Mouse (Mus musculus) 3134 (cell line): ENCODE data around the gene Ubtd2.

Source experiments
- DNase-seq: peaks from one replicate; pipeline ENCODE4 v3.0.0-alpha.2; 2011; ENCODE audit warnings: low spot score; ENCODE audit not compliant: insufficient read length; ENCODE audit errors: extremely low read depth

The Ubtd2 gene

DNA sequence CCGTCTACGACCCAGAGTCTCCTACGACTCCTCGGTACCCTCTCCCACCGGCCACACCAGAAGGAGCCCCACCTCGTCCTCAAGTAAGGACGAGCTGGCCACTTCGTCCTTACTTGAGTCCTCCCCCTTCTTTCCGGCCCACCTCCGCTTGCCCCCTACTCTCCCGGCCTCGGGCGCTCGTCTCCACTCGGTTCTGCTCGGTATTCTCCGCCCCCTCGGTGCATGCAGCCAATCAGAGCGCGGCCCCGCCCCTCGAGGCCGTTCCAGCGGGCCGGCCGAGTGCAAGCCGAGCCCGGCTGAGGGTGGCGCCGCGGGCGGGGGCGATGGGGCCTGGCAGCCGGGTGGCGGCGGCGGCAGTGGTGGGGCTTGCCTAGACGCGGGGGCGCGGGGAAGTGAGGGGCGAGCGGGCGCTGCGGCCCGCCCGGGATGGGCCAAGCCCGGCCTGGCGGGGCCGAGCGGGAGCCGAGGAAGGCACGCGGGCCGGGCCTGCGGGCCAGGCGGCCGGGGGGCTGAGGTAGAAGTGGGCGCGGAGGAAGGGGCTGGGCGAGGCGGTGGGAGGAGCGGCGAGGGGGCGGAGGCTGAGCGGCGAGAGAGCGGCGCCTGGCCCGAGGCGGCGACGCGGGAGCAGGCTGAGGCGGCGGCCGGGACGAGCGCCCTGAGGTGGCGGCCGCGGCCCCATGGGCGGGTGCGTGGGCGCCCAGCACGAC is at the start of gene Ubtd2:
Ubtd2 (plus strand) TSS at position 571 of the 707 bp plus-strand sequence.
- DNase-seq: peak; percentile 93

DNA sequence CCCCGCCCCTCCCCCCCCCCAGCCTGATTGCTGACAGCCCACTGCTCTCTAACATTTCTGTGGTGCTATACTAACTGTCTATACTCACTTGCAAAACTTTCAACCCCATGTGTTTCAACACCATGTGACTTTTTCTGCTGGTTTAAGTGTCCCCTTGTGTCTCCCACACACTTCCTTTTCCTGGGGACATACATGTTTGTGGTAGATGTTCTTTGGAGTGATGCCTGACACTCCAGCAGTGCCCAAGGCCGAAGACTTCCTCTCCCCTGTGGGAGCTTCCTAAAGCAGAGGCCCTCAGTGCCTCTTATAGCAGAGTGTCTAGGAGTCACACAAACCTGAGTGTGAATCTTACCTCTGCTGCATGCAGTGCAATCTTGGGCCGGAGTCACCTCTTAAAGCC is 47.3 kb upstream of the Ubtd2 start:
- DNase-seq: no peak

DNA sequence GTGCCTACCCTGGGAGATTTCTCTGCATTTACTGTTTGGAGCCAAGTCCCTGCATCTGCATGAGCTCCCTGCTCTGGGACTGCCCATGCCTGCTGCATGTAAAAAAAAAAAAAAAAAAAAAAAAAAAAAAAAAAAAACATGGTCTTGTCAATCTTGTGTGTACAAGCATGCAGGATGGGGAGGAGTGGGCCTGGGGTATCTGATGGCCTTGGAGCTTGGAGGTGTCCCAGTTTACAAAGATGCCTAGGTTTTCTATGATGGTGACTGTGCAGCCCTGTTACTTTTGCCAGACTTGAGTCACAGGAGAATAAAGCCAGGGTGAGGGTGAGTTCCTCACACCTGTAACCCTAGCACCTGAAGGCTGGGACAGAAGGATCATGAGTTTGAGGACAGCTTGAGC is 46.1 kb upstream of the Ubtd2 start:
- DNase-seq: no peak

DNA sequence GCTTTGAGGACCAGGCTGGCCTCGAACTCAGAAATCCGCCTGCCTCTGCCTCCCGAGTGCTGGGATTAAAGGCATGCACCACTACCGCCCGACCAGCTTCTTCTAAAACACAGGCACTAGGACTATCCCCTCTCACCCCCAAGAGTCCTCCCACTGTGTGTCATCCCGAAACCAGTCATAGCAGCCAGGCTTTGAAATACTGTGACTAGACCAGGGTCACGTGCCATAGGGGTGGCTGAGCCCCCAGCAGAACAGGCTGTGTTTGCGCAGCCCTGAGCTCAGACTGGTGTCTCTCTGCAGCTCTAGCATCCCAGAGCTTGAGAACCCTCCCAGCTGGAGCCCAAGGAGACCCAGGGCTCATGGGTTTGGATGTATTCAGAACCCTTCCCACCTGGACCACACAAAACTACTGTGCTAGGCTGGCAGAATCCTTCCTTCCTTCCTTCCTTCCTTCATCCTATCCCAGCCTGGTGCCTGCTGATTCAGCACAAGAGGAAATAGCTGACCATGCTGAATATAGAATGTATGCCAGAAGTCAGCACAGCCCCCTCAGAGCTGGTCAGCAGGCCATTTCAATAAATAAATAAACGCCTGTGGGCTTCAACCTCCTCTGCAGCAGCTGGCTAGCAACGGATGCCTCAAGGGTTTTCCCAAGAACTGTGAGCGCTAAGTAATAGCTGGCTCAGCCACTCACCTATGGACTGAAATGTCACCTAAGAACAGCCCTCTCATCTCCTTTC is 45.2 kb upstream of the Ubtd2 start:
- no peak for DNase-seq

DNA sequence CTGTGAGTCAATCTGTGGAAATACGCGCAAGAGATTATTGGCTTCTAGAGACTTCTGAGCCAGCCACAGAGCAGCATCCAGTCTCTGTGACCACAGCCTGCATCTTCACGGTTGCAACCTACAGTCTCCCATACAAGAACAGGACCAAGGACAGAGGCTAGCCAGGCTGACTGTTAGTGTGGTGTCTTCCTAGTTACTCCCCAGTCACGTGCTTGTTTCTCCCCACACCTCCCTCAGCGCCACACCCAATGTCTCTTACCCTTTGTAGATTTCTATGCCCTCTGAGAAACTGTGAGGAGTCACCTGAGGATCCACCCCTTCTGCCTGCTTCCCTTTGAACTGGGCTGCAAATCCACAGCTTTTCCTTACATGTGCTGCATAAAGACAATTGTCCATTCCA is 35.2 kb upstream of the Ubtd2 start:
- no peak for DNase-seq

DNA sequence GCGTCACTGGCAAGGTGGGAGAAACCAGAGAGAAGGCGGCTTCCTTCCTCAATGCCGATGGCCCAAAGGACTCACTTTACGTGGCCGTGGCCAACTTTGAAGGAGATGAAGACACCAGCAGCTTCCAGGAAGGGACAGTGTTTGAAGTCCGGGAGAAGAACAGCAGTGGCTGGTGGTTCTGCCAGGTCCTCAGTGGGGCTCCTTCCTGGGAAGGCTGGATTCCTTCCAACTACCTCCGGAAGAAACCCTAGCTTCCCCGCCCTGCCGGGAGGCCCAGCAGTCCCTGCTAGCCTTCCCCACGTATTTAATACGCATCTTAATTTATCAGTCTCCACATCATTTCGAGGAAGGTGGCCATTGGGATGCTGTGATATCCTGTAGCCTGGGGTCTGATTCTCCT is 31.9 kb upstream of the Ubtd2 start:
- DNase-seq: no peak

DNA sequence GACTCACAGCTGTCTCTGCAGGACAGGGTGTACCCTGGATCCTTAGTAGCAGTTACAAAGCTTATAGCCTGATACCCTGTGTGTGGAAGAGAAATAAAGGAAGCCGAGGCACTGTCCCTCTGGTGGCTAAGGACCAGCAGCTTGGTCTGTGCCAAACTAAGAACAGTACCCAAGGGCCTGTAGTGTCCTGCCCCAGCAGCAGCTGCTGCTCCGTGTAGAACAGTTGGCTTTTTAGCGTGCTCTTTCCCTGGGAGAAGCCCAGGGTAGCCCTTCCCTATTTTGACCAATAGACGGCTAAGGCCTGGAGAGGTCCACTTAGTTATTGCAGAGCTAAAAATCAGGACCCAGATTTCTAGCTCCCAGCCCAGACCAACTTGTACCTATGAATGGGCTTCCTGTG is 30.6 kb upstream of the Ubtd2 start:
- no peak for DNase-seq

DNA sequence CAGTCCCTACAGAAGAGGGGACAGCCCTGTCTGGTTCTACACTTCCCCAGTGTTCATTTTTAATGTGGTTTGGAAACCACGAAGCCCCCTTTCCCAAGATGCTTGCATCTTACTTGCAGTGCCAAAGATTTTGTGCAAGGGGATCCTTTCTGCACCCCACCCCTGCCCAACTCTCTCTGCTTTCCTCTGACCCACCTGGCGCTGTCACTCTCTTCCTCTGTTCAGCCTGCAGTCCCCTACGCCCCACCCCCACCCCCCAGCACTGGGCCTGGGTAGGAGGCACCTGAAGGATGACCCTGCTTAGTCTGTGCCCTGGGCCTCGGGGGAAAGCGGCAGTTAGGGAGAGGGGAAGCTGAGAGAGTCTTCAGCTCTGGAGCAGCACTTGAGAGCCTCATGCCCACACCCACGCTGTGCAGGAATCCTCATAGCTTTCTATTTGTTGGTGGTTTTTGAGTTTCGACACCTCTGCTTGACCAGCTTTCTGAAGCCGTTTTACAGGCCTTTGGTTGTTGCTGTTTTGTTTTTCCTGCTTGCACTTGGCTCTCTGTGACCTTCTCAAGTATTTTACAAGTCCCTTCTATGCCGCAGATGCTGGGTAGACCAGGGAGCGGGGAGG is 30.0 kb upstream of the Ubtd2 start:
- no peak for DNase-seq

DNA sequence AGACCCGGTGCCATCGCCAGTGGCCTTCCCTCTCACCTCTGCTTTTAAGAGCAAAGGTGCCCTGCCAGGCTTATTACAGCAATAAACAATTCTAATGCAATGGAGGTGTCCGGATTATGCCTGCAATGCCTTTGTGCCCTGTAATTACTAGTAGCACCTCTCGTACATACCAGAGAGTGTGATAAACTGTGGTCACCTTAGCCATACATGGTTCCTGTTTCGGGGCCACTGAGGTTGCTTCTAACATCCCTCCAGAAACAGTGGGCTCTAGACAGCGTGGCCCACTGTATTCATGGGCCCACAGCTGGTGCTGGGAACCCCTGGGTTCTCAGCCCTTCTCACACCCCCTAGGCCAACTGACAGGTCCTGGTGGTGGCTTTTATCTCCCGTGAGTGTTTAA is 27.6 kb upstream of the Ubtd2 start:
- DNase-seq: no peak

DNA sequence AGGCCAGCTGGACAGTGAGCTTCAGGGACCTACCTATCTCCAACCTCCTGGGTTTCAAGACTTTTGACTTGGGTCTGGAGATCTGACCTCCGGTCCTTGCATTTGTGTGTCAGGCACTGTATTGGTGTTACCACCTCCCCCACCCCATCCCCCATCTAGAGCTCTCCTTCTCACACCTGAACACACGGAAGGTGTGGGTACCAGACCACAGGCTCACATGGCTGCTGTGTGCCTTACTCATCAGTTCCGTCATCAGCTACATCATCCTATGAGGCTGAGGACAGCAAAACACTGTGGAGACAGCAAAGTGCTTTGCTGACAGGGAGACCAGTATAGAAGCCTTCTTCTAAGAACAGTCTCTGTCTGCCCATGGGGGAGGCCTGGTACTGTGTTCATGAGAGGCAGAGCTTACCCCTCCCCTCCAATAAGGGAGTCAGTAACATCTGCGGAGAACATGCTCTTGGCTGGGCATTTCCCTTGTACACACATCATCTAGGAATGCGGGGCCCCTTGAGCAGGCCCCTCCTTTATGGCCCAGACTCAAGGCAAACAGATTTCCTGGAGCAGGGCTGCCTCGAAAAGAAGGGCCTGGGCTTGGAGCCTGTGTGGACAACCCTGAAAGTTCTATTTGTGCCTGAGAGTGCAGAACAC is 19.6 kb upstream of the Ubtd2 start:
- DNase-seq: peak; percentile 76

DNA sequence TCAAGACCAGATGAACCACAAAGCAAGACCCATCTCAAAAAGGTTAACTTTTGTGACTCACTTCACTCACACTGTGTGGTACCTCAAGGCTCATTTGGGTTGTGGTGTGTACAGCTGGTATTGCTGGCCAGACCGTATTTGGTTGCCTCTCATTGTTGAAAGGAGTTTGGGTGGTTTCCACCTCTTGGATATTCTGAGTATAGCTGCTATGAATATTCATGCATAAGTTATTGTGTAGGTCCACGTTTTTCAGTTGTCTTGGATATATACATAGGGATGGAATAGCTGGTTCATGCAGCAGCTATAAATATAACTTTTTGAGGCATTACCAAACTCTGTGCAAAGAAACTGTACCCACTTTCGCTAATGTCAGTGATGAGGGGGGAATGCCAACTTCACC is 12.6 kb upstream of the Ubtd2 start:
- no peak for DNase-seq

DNA sequence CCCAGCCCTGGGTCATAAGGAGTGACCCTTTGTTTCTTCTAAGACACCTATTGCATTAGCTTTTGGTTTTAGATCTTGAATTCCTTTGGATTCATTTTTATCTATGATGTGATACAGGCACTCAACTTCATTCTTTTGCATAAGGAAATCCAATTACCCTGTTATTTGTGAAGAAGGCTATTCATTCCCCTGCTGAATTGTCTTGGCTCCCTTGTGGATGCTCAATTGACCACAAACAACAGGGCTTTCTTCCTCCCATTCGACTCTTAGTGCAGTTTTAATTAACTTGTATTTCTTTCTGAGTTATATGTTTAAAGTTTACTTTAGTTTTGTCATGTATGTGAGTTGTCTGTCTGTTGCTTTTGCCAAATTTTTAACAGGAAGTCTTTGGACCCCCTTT is 10.9 kb upstream of the Ubtd2 start:
- no peak for DNase-seq

DNA sequence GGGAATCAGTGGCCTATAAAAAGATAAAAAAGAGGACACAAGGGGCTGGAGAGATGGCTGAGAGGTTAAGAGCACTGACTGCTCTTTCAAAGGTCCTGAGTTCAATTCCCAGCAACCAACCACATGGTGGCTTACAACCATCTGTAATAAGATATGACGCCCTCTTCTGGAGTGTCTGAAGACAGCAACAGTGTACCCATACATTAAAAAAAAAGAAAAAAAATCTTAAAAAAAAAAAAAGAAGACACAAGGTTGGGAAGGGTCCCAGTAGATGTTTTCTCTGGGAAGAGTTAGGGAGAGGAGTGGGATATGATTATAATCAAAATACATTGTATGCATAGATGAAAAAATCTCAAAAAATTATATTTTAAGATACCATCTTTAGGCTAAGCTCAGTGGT is 10.0 kb upstream of the Ubtd2 start:
- DNase-seq: no peak

DNA sequence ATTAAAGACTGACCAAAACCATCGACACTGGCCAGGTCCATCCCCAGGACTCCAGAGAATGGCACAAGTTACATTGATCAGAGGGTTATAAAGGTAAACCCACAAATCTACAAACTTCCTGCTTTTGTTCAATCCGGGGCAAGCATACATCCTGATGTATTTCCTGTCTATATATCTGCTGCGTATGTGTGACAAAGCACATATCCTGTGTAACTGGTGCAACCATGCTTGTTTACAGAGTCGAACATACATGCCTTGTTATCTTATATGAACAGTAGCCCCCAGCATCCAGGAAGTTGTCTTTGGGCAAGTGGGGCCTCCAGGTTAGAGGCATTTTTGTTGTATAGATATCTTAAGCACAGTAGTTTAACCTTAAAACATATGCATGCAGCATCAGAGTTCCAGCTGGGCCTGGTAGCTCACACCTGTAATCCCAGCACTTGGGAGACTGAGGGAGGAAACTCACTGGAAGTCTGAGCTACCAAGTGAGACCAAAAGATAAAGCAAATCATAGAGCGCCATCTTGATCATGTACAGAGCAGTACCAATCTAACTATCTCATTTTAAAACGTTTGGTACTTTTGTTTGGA is 9.4 kb upstream of the Ubtd2 start:
- no peak for DNase-seq

DNA sequence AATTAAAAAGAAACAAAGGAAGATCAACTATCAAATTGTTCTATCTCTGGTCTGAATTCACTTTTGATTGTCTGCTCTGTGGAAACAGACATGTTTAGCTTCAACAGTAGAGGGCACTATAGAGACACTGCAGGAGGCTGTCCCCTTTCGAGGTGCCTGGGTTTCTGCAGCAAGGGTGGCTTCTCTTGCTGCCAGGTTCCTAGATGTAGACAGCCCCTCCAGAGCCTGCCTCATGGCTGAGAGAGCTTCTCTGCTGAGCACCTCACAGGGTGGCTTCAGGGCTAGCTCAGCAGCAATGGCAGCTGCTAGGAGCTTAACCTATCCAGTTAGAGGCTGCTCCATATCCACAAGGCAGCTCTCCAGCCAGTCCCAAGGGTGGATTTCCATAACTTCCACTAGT is 5.0 kb upstream of the Ubtd2 start:
- peak; percentile 47 for DNase-seq

DNA sequence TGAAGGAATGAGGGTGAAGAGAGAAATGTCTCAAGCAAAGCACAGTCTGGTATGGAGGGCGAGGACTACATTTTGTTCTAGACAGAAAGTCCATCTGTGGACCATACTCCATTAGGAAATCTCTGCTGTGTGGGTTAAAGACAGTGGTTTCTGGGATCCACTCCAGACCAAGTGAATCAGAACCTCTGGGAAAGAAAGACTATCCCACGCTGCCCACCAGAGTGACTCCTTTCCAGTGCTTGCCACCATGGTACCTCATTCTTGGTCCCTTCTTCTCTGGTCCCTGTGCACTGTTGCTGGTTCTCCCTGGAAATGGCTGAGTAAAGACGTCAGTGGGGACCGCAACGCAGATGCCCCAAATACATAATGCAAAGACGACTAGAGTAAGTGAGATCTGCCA is 3.9 kb upstream of the Ubtd2 start:
- DNase-seq: no peak

DNA sequence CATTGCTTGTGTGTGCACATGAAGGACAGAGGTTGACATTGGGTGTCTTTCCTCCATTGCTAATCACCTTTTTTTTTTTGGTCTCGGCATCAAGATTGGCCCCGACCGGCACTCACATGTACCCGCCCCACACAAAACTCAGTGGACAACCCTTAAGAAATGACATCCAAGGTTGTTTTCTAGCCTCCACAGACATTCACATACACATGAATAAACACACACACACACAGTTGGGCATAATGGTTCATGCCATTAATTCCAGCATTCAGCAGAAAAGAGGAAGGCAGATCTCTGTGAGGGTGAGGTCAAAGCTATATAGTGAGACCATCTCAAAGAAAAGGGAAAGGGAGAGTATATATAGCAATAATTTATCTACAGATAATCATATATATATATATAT is 2.4 kb upstream of the Ubtd2 start:
- no peak for DNase-seq

DNA sequence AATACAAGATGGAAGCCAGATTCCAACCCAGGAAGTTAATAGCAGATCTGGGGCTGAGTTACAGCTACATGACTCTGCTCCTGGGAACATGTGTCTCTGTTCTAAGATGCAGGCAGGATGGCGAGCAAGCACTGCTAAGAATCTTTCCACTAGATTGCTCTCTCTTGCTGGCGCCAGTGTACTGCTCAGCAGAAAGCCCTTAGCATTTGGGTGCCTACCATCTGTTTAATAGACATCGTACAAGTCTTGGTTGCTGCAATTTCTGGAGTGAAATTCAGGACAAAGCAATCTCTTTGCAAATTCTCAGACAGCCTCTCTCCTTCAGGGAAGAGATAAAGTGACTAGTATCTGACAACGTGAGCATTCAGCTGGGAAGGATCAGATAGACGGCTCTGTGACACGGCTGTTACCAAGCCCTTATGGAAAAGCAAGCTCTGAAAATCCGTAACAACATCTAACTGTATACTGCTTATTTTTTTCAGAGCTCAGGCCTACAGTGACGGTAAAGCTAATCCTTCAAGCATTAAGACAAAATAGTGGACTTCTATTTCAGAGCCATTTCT is 1.7 kb upstream of the Ubtd2 start:
- DNase-seq: no peak

DNA sequence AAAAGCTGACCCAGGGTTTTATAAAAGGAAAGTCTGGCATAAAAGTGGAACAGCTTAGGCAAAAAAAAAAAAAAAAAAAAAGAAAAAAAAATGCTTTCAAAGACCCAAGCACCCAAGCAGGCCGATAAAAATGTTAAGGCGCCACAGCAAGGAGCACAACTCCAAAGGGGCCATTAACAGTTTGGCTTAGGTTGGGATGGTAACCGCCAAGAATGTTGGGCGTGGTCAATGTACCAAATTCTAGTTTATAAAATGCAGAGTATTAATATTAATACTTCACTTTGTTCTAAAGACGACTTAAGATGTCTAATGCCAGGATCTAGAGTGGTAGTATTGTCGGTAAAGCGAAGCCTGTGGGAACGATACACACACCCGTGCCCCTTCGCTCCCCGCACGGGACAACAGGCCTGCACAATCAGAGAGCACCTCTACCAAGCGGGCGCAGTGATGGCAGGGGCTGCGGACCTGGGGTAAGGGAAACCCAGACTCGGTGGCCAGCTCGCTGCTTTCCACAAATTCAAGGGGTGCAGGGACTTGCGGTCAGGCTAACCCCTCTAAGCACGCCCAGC is 855 bp upstream of the Ubtd2 start:
- DNase-seq: no peak

DNA sequence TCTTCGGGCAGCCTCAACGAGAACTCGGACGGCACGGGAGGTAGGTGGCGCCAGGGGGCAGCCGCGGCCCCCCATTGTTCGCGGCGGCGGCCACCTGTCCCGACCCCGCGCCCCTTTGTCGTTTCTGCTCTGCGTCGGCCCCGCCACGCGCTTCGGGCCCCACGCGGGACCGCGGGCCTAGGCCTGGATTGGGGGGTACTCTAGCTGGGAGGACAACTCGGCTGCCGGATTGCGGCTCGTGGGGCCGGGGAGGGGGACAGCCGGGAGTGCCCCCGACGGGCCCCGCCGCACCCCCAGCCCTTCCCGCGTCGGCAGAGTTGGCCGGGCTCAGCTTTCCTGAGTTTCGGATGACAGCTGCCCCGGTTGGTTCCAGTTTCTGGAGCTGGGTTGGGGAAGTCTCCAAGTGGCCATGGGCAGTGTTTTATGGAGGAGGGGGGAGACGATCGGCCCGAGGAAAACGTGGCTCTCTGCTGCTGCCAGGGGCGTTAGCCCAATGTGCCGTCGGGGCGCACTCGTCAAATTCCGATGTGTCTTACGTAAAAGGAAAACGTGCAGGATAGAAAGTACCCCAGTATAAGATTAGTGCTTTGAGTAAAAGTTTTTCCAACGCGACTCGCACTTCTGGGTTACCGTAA is 454 bp downstream of the Ubtd2 start:
- peak; percentile 69 for DNase-seq
